ENCODE assay signal across 12 mouse cellular contexts in genomic region chrX:153974450-153974849, GRCm38 (mm10). TPM values are rescaled to one million over a fixed set of nuclear protein-coding genes. Genes with fewer than 3 reads are reported as not detected.
DNase-seq lines count a peak whose midpoint lies in the region; ATAC-seq and TF ChIP-seq lines count a peak whose summit lies in the region.
"Had no signal": no experiment of that assay in that cellular context is flagged by ENCODE, and none has a peak within 500 bp of the region (broad histone marks: within the 10 kb centered on the region; RNA-seq: fewer than 3 reads in every experiment).

No protein-coding gene starts in this region.

- H3K4me3 ChIP-seq in forebrain, postnatal 0 days (ENCODE audit: low read depth, low read length) = no peak overlapping the region
- H3K4me3 ChIP-seq in forebrain, embryonic 11.5 days (ENCODE audit: low read depth, low read length) = no peak overlapping the region
- no peak overlapping the region for H3K4me3 ChIP-seq in liver, embryonic 14.5 days (ENCODE audit: insufficient read depth in 1 of 2, low read depth in 2 of 2, low read length in 2 of 2)
- no peak overlapping the region for H3K4me3 ChIP-seq in G1E (ENCODE audit: low read depth, low read length)
- H3K4me3 ChIP-seq: heart, embryonic 13.5 days had no signal

- H3K9me3 ChIP-seq in forebrain, postnatal 0 days (ENCODE audit: low read length) = no peaks in the 10 kb centered on the region
- no peaks in the 10 kb centered on the region for H3K9me3 ChIP-seq in forebrain, embryonic 11.5 days (ENCODE audit: control insufficient read depth, low read length)
- H3K9me3 ChIP-seq in liver, embryonic 14.5 days (ENCODE audit: control insufficient read depth, low read length) = no peaks in the 10 kb centered on the region
- H3K9me3 ChIP-seq in G1E (replicated peaks) = no peaks in the 10 kb centered on the region
- H3K9me3 ChIP-seq: heart, embryonic 13.5 days had no signal

- no peaks in the 10 kb centered on the region for H3K4me1 ChIP-seq in forebrain, postnatal 0 days (ENCODE audit: insufficient read depth)
- H3K4me1 ChIP-seq in forebrain, embryonic 11.5 days (replicated peaks; ENCODE audit: control insufficient read depth, insufficient read depth, low read length) = no peaks in the 10 kb centered on the region
- no peaks in the 10 kb centered on the region for H3K4me1 ChIP-seq in liver, embryonic 14.5 days (replicated peaks; ENCODE audit: control insufficient read depth in 2 of 2, insufficient read depth in 2 of 2, low read length in 1 of 2)
- no peaks in the 10 kb centered on the region for H3K4me1 ChIP-seq in G1E (ENCODE audit: insufficient read depth, low read depth, low read length)
- H3K4me1 ChIP-seq: heart, embryonic 13.5 days had no signal

- TF ChIP-seq CTCF in forebrain, postnatal 0 days (IDR thresholded peaks at IDR 0.05; ENCODE audit: low read depth) = peak; percentile 36
- peak; percentile 51 for TF ChIP-seq CTCF in liver, embryonic 14.5 days (IDR thresholded peaks at IDR 0.05; ENCODE audit: low read depth)
- TF ChIP-seq CTCF in G1E (IDR thresholded peaks at IDR 0.05; ENCODE audit: low read depth, low read length) = peak; percentile 9; the same call in 1 of the 2 replicates

- H3K4me2 ChIP-seq in forebrain, postnatal 0 days (ENCODE audit: low read depth) = no peak overlapping the region
- no peak overlapping the region for H3K4me2 ChIP-seq in forebrain, embryonic 11.5 days (ENCODE audit: low read depth, low read length, severe bottlenecking)
- no peak overlapping the region for H3K4me2 ChIP-seq in liver, embryonic 14.5 days (ENCODE audit: low read depth)
- H3K4me2 ChIP-seq: heart, embryonic 13.5 days had no signal

- 30% methylated on average over 2 of the region's 2 CpGs for WGBS in forebrain, postnatal 0 days
- WGBS in forebrain, embryonic 11.5 days = 26% methylated on average over 2 of the region's 2 CpGs
- WGBS in liver, embryonic 14.5 days (ENCODE audit: insufficient replicate concordance) = 28% methylated on average over 2 of the region's 2 CpGs

- no peaks in the 10 kb centered on the region for H3K36me3 ChIP-seq in forebrain, postnatal 0 days (ENCODE audit: insufficient read depth)
- no peaks in the 10 kb centered on the region for H3K36me3 ChIP-seq in forebrain, embryonic 11.5 days (ENCODE audit: control insufficient read depth, insufficient read depth, low read length)
- H3K36me3 ChIP-seq in liver, embryonic 14.5 days (replicated peaks; ENCODE audit: control insufficient read depth, insufficient read depth, low read depth) = no peaks in the 10 kb centered on the region
- H3K36me3 ChIP-seq in G1E (replicated peaks) = no peaks in the 10 kb centered on the region
- H3K36me3 ChIP-seq: heart, embryonic 13.5 days had no signal

- H3K9ac ChIP-seq in forebrain, postnatal 0 days = no peak overlapping the region
- H3K9ac ChIP-seq in forebrain, embryonic 11.5 days (ENCODE audit: low read length) = no peak overlapping the region
- H3K9ac ChIP-seq in liver, embryonic 14.5 days (replicated peaks) = no peak overlapping the region
- H3K9ac ChIP-seq: heart, embryonic 13.5 days had no signal

- no peaks in the 10 kb centered on the region for H3K27me3 ChIP-seq in forebrain, postnatal 0 days (ENCODE audit: insufficient read depth, low read length)
- H3K27me3 ChIP-seq in forebrain, embryonic 11.5 days (ENCODE audit: control insufficient read depth, insufficient read depth, low read length) = no peaks in the 10 kb centered on the region
- no peaks in the 10 kb centered on the region for H3K27me3 ChIP-seq in liver, embryonic 14.5 days (ENCODE audit: control insufficient read depth, insufficient read depth, low read length)
- H3K27me3 ChIP-seq in G1E (ENCODE audit: insufficient read depth, low read length) = no peaks in the 10 kb centered on the region
- H3K27me3 ChIP-seq: CH12.LX; heart, embryonic 13.5 days had no signal

- no peak overlapping the region for H3K27ac ChIP-seq in forebrain, postnatal 0 days (ENCODE audit: low read depth, low read length)
- H3K27ac ChIP-seq in forebrain, embryonic 11.5 days (ENCODE audit: low read depth, low read length) = no peak overlapping the region
- no peak overlapping the region for H3K27ac ChIP-seq in liver, embryonic 14.5 days
- H3K27ac ChIP-seq: heart, embryonic 13.5 days had no signal

- DNase-seq in forebrain, postnatal 0 days = no peak
- no peak for DNase-seq in forebrain, embryonic 11.5 days (ENCODE audit: low spot score)
- DNase-seq in liver, embryonic 14.5 days (ENCODE audit: low read depth in 3 of 3, low spot score in 3 of 3) = no peak
- DNase-seq in liver (no peak), G1E (ENCODE audit: low spot score) (no peak)
- peak; percentile 3 for DNase-seq in naive thymus-derived CD4-positive, alpha-beta T cell, adult 2 months (ENCODE audit: low read depth)
- no peak for DNase-seq in spleen, adult 12 weeks (ENCODE audit: low spot score)
- no peak for DNase-seq in natural killer cell, adult 2 months (ENCODE audit: low spot score in 2 of 2)
- DNase-seq: adrenal gland, postnatal 36 days; layer of hippocampus, postnatal 36 days had no signal

- no peak for ATAC-seq in forebrain, postnatal 0 days
- ATAC-seq in forebrain, embryonic 11.5 days (replicated peaks; ENCODE audit: low FRiP score) = no peak
- no peak for ATAC-seq in liver, embryonic 14.5 days (ENCODE audit: insufficient read depth)
- ATAC-seq in G1E (ENCODE audit: extremely low read depth, insufficient number of reproducible peaks, low FRiP score, poor library complexity, severe bottlenecking) = no peak

- no peak for TF ChIP-seq EP300 in liver, embryonic 14.5 days (IDR thresholded peaks at IDR 0.05; ENCODE audit: low read depth)

RNA-seq across cellular contexts. Expression of gene Samt1, which starts 38.0 kb away (rescaled TPM):
- total RNA-seq in forebrain, postnatal 0 days (2014; rRNA removed) = not detected in 2 replicates
- polyA plus RNA-seq in forebrain, postnatal 0 days (2015; fragmentation: Nextera tagmentation; extraction: Ambion mirVana) = not detected in 2 replicates
- polyA plus RNA-seq in forebrain, embryonic 11.5 days (2014; fragmentation: Nextera tagmentation; extraction: Ambion mirVana) = not detected in 2 replicates
- not detected in 2 replicates for polyA plus RNA-seq in liver, embryonic 14.5 days (2012; rRNA removed)
- not detected in 2 replicates for polyA plus RNA-seq in liver, embryonic 14.5 days (2014; fragmentation: Nextera tagmentation; extraction: Ambion mirVana)
- total RNA-seq in G1E (2014; fragmentation: Nextera tagmentation) = not detected in 2 replicates
- not detected in 2 replicates for total RNA-seq in G1E (2017)
- not detected in 2 replicates for polyA plus RNA-seq in G1E (2012)
- total RNA-seq: adrenal gland, postnatal 36 days; CH12.LX; layer of hippocampus, postnatal 36 days had no signal
- polyA plus RNA-seq: heart, embryonic 13.5 days had no signal

RNA-seq across cellular contexts. Expression of gene 4921511M17Rik, which starts 59.2 kb away (rescaled TPM):
- total RNA-seq in forebrain, postnatal 0 days (2014; rRNA removed) = not detected in 2 replicates
- not detected in 2 replicates for polyA plus RNA-seq in forebrain, postnatal 0 days (2015; fragmentation: Nextera tagmentation; extraction: Ambion mirVana)
- not detected in 2 replicates for polyA plus RNA-seq in forebrain, embryonic 11.5 days (2014; fragmentation: Nextera tagmentation; extraction: Ambion mirVana)
- polyA plus RNA-seq in liver, embryonic 14.5 days (2012; rRNA removed) = not detected in 2 replicates
- not detected in 2 replicates for polyA plus RNA-seq in liver, embryonic 14.5 days (2014; fragmentation: Nextera tagmentation; extraction: Ambion mirVana)
- total RNA-seq in G1E (2014; fragmentation: Nextera tagmentation) (not detected in 2 replicates), G1E (2017) (not detected in 2 replicates)
- polyA plus RNA-seq in G1E (2012) = not detected in 2 replicates
- total RNA-seq: adrenal gland, postnatal 36 days; CH12.LX; layer of hippocampus, postnatal 36 days had no signal
- polyA plus RNA-seq: heart, embryonic 13.5 days had no signal
